16 mouse cellular contexts compared by ENCODE assay signal in genomic region chr9:34538591-34539335, GRCm38 (mm10). TPM values are rescaled to one million over a fixed set of nuclear protein-coding genes. Genes with fewer than 3 reads are reported as not detected.
DNase-seq lines count a peak whose midpoint lies in the region; ATAC-seq lines count a peak whose summit lies in the region.
"Had no signal": no experiment of that assay in that cellular context is flagged by ENCODE, and none has a peak within 500 bp of the region (broad histone marks: within the 10 kb centered on the region; RNA-seq: fewer than 3 reads in every experiment).

No protein-coding gene starts in this region.

- ATAC-seq in erythroid progenitor cell, adult 5-6 weeks (replicated peaks; ENCODE audit: low FRiP score, poor library complexity, severe bottlenecking): no peak
- ATAC-seq: forebrain, embryonic 16.5 days had no signal

- peak; percentile 73 for DNase-seq in layer of hippocampus, adult 11-12 months (ENCODE audit: low spot score)
- no peak for DNase-seq in layer of hippocampus, postnatal 25 days (ENCODE audit: extremely low spot score in 1 of 2, low spot score in 1 of 2)
- peak; percentile 30 to 68 for DNase-seq in frontal cortex, postnatal 10 days (ENCODE audit: low spot score in 2 of 2)
- peak; percentile 81 to 86 for DNase-seq in left cerebral cortex, adult 18-20 months (ENCODE audit: low spot score in 2 of 2)
- DNase-seq in right cerebral cortex, postnatal 14 days: peak; percentile 21
- DNase-seq in kidney, postnatal 4 days: no peak
- DNase-seq in thymus, postnatal 0 days (ENCODE audit: low spot score): no peak
- DNase-seq: adrenal gland, postnatal 14 days; cerebellum, postnatal 25 days; heart, adult 2 months; heart, postnatal 10 days; kidney, adult 8-10 months; liver, embryonic 13.5 days; lung, postnatal 10 days had no signal

RNA-seq across cellular contexts. Expression of gene Kirrel3, which starts 53.1 kb away (rescaled TPM):
- 10 to 100 TPM; 53.4 to 60.1 TPM for total RNA-seq in layer of hippocampus, postnatal 25 days (2021)
- total RNA-seq in left cerebral cortex, adult 18-20 months (2021): 10 to 100 TPM; 48.3 to 53.3 TPM
- total RNA-seq in erythroid progenitor cell, adult 5-6 weeks (2015; ENCODE audit: low replicate concordance): not detected in 2 replicates
- total RNA-seq in erythroid progenitor cell, adult 5-6 weeks (2017; ENCODE audit: low replicate concordance): not detected in 2 replicates
- polyA plus RNA-seq in thymus, postnatal 0 days (2015; fragmentation: Nextera tagmentation; extraction: Ambion mirVana): 0.94 and 1.1 TPM in 2 replicates

Comparison
In these comparisons a context has a peak if more than half of its experiments do, and no peak if none do; other contexts are left out.
1. DNase-seq: peak in layer of hippocampus, adult 11-12 months (single experiment), frontal cortex, postnatal 10 days (2 of 2), left cerebral cortex, adult 18-20 months (2 of 2) and right cerebral cortex, postnatal 14 days (single experiment); none in layer of hippocampus, postnatal 25 days (0 of 2), kidney, postnatal 4 days (0 of 2) and thymus, postnatal 0 days (single experiment).
2. RNA of gene Kirrel3, which starts 53.1 kb away (total RNA-seq): 53.4 to 60.1 TPM in layer of hippocampus, postnatal 25 days and 48.3 to 53.3 TPM in left cerebral cortex, adult 18-20 months; not detected in erythroid progenitor cell, adult 5-6 weeks; every median in the first group is over 10 times any median in the second.